Mouse (Mus musculus) forebrain, embryonic 15.5 days (tissue): ENCODE measurements at regions not wholly inside any gene's neighbourhood (a gene's known extent, or its start where the extent isn't known, plus 50 kb on each side); places are given as distances from the start of the nearest gene placed in this dataset.
"Not testable (repeated sequence)": the region's sequence is repeated elsewhere in the genome, so short reads cannot be mapped to it uniquely, and the experiment has no call there.

Source experiments
- ATAC-seq: fragments of 200-750 bp; cut with Nextera tagmentation; replicated peaks from 2 replicates; pipeline ENCODE4 v1.8.0; 2017; ENCODE audit warnings: mild to moderate bottlenecking, moderate TSS enrichment, moderate library complexity
- H3K27ac ChIP-seq: fragments of 300-500 bp; sonication (generic); replicated peaks from 2 replicates; pipeline ENCODE4 v1.5.1; 2015; ENCODE audit warnings: mild to moderate bottlenecking, inconsistent platforms
- H3K27me3 ChIP-seq: fragments of 300-500 bp; sonication (generic); 2 replicates; pipeline ENCODE4 v1.6.1; 2015; ENCODE audit warnings: inconsistent platforms
- H3K36me3 ChIP-seq: fragments of 300-500 bp; sonication (generic); 2 replicates; pipeline ENCODE4 v1.6.1; 2015; ENCODE audit warnings: mild to moderate bottlenecking, inconsistent platforms
- H3K4me1 ChIP-seq: fragments of 300-500 bp; sonication (generic); 2 replicates; pipeline ENCODE4 v1.6.1; 2015; ENCODE audit warnings: inconsistent platforms
- H3K4me2 ChIP-seq: fragments of 300-500 bp; sonication (generic); replicated peaks from 2 replicates; pipeline ENCODE4 v1.6.1; 2015; ENCODE audit warnings: mild to moderate bottlenecking, inconsistent platforms
- H3K4me3 ChIP-seq: fragments of 300-500 bp; sonication (generic); 2 replicates; pipeline ENCODE4 v1.5.1; 2015; ENCODE audit warnings: mild to moderate bottlenecking, inconsistent platforms
- H3K9ac ChIP-seq: fragments of 300-500 bp; sonication (generic); replicated peaks from 2 replicates; pipeline ENCODE4 v1.6.1; 2015; ENCODE audit warnings: mild to moderate bottlenecking, inconsistent platforms
- H3K9me3 ChIP-seq: fragments of 300-500 bp; sonication (generic); 2 replicates; pipeline ENCODE4 v1.6.1; 2016; ENCODE audit warnings: inconsistent platforms
- WGBS: fragments of 180-500 bp; shearing (Covaris S2); methylation state at CpG from one replicate; pipeline ENCODE4 v1.1.7; 2015; ENCODE audit warnings: mixed read lengths; 5-methylcytosine and 5-hydroxymethylcytosine counted together

DNA sequence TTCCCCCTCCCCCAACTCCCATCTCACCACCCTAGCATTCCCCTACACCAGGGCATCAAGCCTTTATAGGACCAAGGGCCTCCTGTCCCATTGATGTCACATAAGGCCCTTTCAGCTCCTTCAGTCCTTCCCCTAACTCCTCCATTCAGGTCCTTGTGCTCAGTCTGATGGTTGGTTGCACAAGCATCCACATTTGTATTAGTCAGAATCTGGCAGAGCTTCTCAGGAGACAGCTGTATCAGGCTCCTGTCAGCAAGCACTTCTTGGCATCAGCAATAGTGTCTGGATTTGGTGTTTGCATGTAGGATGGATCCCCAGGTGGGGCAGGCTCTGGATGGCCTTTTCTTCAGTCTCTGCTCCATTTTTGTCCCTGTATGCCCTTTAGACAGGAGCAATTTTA is 237.4 kb upstream of the Slc39a10 start:
- H3K27me3 ChIP-seq, H3K4me2 ChIP-seq, ATAC-seq, H3K4me1 ChIP-seq, H3K9ac ChIP-seq, H3K27ac ChIP-seq, H3K4me3 ChIP-seq, H3K9me3 ChIP-seq, H3K36me3 ChIP-seq: not testable (repeated sequence)

DNA sequence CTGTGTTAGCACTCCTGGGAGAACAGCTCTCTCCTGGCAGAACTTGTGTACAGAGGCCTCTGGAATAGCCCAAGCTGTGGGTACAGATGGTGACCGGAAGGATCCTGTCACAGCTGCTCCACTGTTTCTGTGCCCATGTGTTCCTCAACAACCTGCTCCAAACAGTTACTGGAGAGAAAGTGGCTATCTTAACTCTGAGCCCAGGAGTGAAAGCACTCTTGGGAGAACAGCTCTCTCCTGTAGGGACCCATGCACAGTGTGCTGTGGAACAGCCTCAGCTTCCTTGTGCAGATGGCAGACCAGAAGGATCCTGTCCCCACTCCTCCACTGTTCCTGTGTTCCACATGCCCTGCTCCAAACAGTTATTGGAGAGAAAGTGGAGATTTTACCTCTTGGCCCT is 227.0 kb upstream of the Slc39a10 start:
- H3K27ac ChIP-seq, result no peak overlapping the region
- no peak overlapping the region for H3K4me3 ChIP-seq
- 84% methylated on average over 1 of the region's 1 CpGs for WGBS
- H3K36me3 ChIP-seq, result no peaks in the 10 kb centered on the region
- H3K9ac ChIP-seq, result no peak overlapping the region
- H3K27me3 ChIP-seq, result no peaks in the 10 kb centered on the region
- ATAC-seq, result no peak
- no peaks in the 10 kb centered on the region for H3K4me1 ChIP-seq
- no peak overlapping the region for H3K4me2 ChIP-seq
- H3K9me3 ChIP-seq, result no peaks in the 10 kb centered on the region

DNA sequence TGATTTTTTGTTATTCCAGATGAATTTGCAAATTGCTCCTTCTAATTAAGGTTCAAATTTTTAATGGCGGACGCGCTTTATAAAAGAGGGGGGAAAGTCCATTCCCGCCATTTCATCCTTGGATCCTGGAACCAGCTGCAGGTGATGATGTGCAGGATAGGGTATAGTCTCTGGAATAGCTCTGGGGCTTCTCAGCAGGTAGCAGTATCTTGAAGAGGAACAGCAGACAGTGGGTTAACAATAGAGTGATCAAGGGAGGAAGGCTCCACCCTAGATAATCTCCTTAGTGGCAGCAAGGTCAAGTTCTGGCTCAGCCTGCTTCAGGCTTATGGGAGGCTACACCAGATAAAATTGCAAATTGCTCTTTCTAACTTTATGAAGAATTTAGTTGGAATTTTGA is 224.0 kb upstream of the Slc39a10 start:
- H3K4me3 ChIP-seq, H3K27ac ChIP-seq, H3K9me3 ChIP-seq, H3K27me3 ChIP-seq, H3K36me3 ChIP-seq, H3K9ac ChIP-seq, ATAC-seq, H3K4me2 ChIP-seq, H3K4me1 ChIP-seq: not testable (repeated sequence)
- 95% methylated on average over 4 of the region's 4 CpGs for WGBS

DNA sequence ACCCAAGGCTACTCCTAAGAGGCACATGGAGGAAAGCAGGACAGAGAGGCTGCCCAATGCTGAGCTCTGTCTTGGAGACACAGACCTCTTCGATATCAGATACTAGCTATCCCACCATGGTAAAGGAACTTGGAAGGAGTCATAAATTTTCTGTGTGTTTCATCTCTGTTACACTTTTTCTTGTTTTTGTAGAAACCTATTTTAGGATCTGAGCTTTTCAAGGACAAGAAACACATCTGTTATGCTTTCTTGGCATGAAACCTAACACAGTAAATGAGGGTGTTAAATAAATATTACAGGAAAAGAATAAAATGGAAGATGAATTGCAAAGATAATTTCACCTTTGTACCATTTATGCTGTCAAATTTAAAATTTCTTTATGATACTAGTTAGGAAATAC is 219.8 kb upstream of the Slc39a10 start:
- 78% methylated on average over 1 of the region's 1 CpGs for WGBS
- Histone ChIP-seq H3K4me2 (no peak overlapping the region), H3K27ac (no peak overlapping the region), H3K9me3 (no peaks in the 10 kb centered on the region), H3K27me3 (no peaks in the 10 kb centered on the region), H3K9ac (no peak overlapping the region), H3K4me3 (no peak overlapping the region), H3K4me1 (no peaks in the 10 kb centered on the region), H3K36me3 (no peaks in the 10 kb centered on the region)
- no peak for ATAC-seq

DNA sequence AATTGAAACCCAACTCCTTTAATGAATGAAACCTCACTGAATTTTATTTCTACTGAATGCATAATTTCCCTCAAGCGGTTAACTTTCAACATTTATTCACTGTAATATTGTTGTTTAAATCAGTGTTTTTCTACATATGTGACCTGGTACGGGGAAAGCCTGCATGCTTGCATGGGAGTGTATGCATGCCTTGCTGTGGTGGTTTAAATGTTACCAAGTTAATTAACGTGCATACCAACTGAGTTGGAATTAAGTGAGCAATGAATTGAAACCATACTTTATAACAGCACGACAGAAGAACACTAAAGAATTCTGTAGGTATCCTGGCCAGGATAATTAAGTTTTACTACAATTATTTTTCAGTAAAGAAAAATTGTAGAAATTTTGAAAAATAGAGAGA is 211.4 kb upstream of the Slc39a10 start:
- Histone ChIP-seq H3K4me2 (no peak overlapping the region), H3K27ac (no peak overlapping the region), H3K4me3 (no peak overlapping the region), H3K9me3 (no peaks in the 10 kb centered on the region), H3K27me3 (no peaks in the 10 kb centered on the region), H3K36me3 (no peaks in the 10 kb centered on the region), H3K9ac (no peak overlapping the region), H3K4me1 (peaks cover 17% of the 10 kb centered on the region)
- WGBS, result 20% methylated on average over 4 of the region's 4 CpGs
- no peak for ATAC-seq

DNA sequence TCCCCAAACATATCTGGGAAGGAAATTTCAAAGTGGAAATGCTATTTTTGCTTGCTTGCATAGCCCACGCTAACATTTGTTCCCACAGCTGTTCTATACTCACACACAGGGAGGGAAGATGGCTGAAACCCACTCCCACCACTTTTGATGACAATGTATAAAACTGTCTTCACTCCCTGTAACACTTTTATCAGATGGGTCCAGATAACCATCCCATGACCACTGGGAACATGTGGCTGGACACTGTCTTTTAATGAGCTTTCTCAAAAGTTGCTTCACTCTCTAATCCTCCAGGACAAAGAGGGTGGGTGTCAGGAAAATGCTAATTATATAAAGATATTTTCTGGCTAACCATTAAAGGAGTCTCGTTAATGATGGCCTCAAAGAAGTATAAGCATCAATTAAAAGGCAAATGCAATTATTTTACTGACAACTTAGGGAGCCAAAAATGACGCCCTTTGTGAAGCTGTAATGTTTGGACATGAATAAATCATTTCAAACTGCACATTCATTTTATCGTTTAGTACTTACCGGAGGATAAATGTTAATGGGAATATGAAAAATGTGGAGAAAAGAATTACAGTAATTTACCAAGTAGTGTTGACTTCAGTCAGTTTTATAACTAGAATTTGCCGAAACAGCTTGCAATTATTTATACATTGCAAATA is 210.8 kb upstream of the Slc39a10 start:
- peak; percentile 55 for ATAC-seq
- Histone ChIP-seq H3K9me3 (no peaks in the 10 kb centered on the region), H3K9ac (no peak overlapping the region), H3K27me3 (no peaks in the 10 kb centered on the region), H3K4me1 (peaks cover 17% of the 10 kb centered on the region), H3K36me3 (no peaks in the 10 kb centered on the region), H3K4me2 (no peak overlapping the region), H3K27ac (no peak overlapping the region), H3K4me3 (no peak overlapping the region)
- WGBS, result 15% methylated on average over 6 of the region's 6 CpGs

GRCm38 (mm10) chr1:47097084-47097996 is 204.7 kb upstream of the Slc39a10 start:
- 33% methylated on average over 7 of the region's 7 CpGs for WGBS
- Histone ChIP-seq H3K36me3 (no peaks in the 10 kb centered on the region), H3K9ac (no peak overlapping the region), H3K4me1 (peaks cover 3% of the 10 kb centered on the region), H3K4me2 (no peak overlapping the region), H3K4me3 (no peak overlapping the region), H3K27me3 (no peaks in the 10 kb centered on the region), H3K9me3 (no peaks in the 10 kb centered on the region), H3K27ac (no peak overlapping the region)
- ATAC-seq, result no peak

DNA sequence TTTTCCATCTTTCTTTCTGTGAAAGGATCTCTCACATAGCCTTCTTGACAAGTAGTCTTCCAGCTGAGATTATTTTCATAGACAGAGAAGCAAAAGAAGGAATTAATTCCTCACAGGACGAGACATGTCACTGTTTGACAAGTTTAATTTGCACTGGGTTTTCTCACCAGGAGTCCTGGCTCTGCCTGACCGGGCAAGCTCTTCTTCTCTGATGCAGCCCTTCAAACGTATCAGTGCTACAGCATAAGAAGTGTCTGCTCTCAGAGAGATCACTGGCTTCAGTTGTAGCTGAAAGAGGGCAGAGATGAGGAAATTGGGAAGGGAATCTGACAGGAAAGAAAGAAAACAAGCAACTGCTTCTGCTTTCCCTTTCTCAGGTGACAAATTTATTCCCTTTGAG is 201.8 kb upstream of the Slc39a10 start:
- Histone ChIP-seq H3K9me3 (no peaks in the 10 kb centered on the region), H3K4me1 (peaks cover 3% of the 10 kb centered on the region), H3K36me3 (no peaks in the 10 kb centered on the region), H3K27ac (no peak overlapping the region), H3K27me3 (no peaks in the 10 kb centered on the region), H3K4me2 (no peak overlapping the region), H3K4me3 (no peak overlapping the region), H3K9ac (no peak overlapping the region)
- ATAC-seq, result no peak
- 17% methylated on average over 3 of the region's 3 CpGs for WGBS

DNA sequence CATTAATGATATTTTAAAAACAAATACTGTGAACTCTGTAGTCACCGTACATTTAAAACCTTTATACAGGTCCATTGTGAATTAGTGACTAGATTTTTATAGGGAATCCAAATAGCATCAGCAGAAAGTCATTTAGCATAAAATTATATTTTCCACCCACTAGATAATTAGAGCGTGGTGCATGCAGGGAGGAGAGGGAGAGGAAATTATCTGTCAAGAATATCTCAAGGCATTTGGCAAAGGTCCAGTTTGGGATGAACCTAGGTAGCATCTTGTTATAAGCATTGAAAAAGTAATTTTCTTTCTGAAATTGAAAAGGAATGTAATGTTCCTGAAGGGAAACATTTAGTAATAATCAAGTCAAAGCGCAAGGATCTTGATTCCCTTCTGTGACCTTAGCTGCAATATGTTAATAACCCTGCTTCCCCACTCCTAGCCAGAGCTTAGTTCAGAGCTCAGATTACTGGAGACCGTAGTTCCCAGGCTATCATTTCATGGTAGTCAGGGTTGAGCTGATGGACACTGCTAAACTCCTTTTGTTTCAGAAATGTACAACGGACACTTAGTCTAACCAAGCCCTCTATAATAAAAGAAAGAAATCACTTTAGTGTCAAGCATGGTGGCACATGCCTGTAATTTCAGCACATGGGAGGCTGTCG is 200.8 kb upstream of the Slc39a10 start:
- no peaks in the 10 kb centered on the region for H3K27me3 ChIP-seq
- peaks cover 3% of the 10 kb centered on the region for H3K4me1 ChIP-seq
- H3K4me2 ChIP-seq, result no peak overlapping the region
- no peaks in the 10 kb centered on the region for H3K9me3 ChIP-seq
- H3K27ac ChIP-seq, result no peak overlapping the region
- no peak overlapping the region for H3K9ac ChIP-seq
- no peak overlapping the region for H3K4me3 ChIP-seq
- H3K36me3 ChIP-seq, result no peaks in the 10 kb centered on the region
- 0 out of 2 replicates have a peak, but pooled peaks have one; percentile 54 for ATAC-seq
- 51% methylated on average over 6 of the region's 6 CpGs for WGBS

- Histone ChIP-seq H3K4me3 (no peak overlapping the region), H3K4me2 (no peak overlapping the region), H3K4me1 (no peaks in the 10 kb centered on the region), H3K9me3 (no peaks in the 10 kb centered on the region), H3K36me3 (no peaks in the 10 kb centered on the region), H3K27me3 (no peaks in the 10 kb centered on the region), H3K27ac (no peak overlapping the region), H3K9ac (no peak overlapping the region)
- WGBS, result 89% methylated on average over 7 of the region's 7 CpGs
- no peak for ATAC-seq
Observed at GRCm38 (mm10) chr1:47076423-47076822, 183.8 kb upstream of the Slc39a10 start.

GRCm38 (mm10) chr1:47058149-47058548 is 165.5 kb upstream of the Slc39a10 start:
- no peak for ATAC-seq
- H3K4me3 ChIP-seq, result no peak overlapping the region
- no peaks in the 10 kb centered on the region for H3K4me1 ChIP-seq
- H3K4me2 ChIP-seq, result no peak overlapping the region
- H3K27ac ChIP-seq, result no peak overlapping the region
- H3K36me3 ChIP-seq, result no peaks in the 10 kb centered on the region
- 59% methylated on average over 1 of the region's 1 CpGs for whole genome bisulfite sequencing
- H3K27me3 ChIP-seq, result no peaks in the 10 kb centered on the region
- no peaks in the 10 kb centered on the region for H3K9me3 ChIP-seq
- no peak overlapping the region for H3K9ac ChIP-seq

DNA sequence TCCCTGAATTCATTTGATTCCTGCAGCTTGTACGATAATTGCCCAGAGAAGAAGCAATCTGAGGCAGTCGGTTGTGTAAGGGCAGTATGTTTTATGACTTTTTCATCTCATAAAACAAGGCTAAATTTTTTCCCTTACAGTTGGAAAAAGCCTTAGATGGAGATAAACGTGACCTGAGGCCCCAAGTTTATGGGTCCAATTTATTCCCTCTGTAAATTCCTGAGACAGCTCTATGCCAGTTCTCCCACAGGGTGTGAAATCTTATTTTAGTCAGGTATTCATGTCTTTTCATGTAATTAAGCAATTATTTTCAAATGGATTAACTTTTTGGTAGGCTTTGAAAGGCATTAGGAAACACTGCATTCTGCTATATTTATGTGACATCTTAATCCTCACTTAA is 164.7 kb upstream of the Slc39a10 start:
- Histone ChIP-seq H3K4me2 (no peak overlapping the region), H3K27me3 (no peaks in the 10 kb centered on the region), H3K4me3 (no peak overlapping the region), H3K36me3 (no peaks in the 10 kb centered on the region), H3K9ac (no peak overlapping the region), H3K9me3 (no peaks in the 10 kb centered on the region), H3K4me1 (no peaks in the 10 kb centered on the region), H3K27ac (no peak overlapping the region)
- WGBS, result 80% methylated on average over 3 of the region's 3 CpGs
- ATAC-seq, result no peak
